Mouse (Mus musculus): Measurements from ENCODE around the gene Fxr1. TPM values are rescaled to one million over a fixed set of nuclear protein-coding genes. Genes with fewer than 3 reads are reported as not detected.
"Not testable (repeated sequence)": the region's sequence is repeated elsewhere in the genome, so short reads cannot be mapped to it uniquely, and the experiment has no call there.

Fxr1 gene
- 36.3 and 38.9 TPM in 2 replicates for polyA plus RNA-seq (2016; fragmentation: Nextera tagmentation; extraction: Ambion mirVana)

- Histone ChIP-seq H3K4me1 (peaks cover 39% of the 10 kb centered on the region), H3K9me3 (replicated peaks) (no peaks in the 10 kb centered on the region), H3K4me3 (peak within 1 kb of the TSS; percentile 99), H3K27me3 (replicated peaks) (no peaks in the 10 kb centered on the region), H3K4me2 (peak within 1 kb of the TSS; percentile 95), H3K36me3 (no peaks in the 10 kb centered on the region; the same call in 1 of the 2 replicates), H3K9ac (peak within 1 kb of the TSS; percentile 100), H3K27ac (peak within 1 kb of the TSS; percentile 94)
- ATAC-seq = peak; percentile 98
- WGBS (ENCODE audit: insufficient replicate concordance) = under 1% methylated on average over 80 of the region's 97 CpGs
Observed at GRCm38 (mm10) chr3:34019540-34020381, at the start of gene Fxr1. Gene Fxr1 (plus strand): TSS chr3:34019943.

GRCm38 (mm10) chr3:33979395-33979794 lies 40.3 kb upstream of the Fxr1 start:
- WGBS (ENCODE audit: insufficient replicate concordance) = 67% methylated on average over 6 of the region's 6 CpGs
- H3K27me3 ChIP-seq (replicated peaks) = no peaks in the 10 kb centered on the region
- ATAC-seq = no peak
- H3K9me3 ChIP-seq (replicated peaks) = no peaks in the 10 kb centered on the region
- H3K4me1 ChIP-seq = no peaks in the 10 kb centered on the region
- no peak overlapping the region for H3K4me3 ChIP-seq
- no peaks in the 10 kb centered on the region for H3K36me3 ChIP-seq
- no peak overlapping the region for H3K9ac ChIP-seq
- H3K27ac ChIP-seq = no peak overlapping the region
- H3K4me2 ChIP-seq = no peak overlapping the region

- ATAC-seq = no peak
- 59% methylated on average over 5 of the region's 5 CpGs for WGBS (ENCODE audit: insufficient replicate concordance)
Observed at GRCm38 (mm10) chr3:33982746-33983145, 37.0 kb upstream of the Fxr1 start.

GRCm38 (mm10) chr3:33989302-33989701 lies 30.4 kb upstream of the Fxr1 start:
- 66% methylated on average over 8 of the region's 8 CpGs for whole genome bisulfite sequencing (ENCODE audit: insufficient replicate concordance)
- H3K4me2 ChIP-seq = no peak overlapping the region
- no peak overlapping the region for H3K4me3 ChIP-seq
- H3K27ac ChIP-seq = no peak overlapping the region
- H3K36me3 ChIP-seq = no peaks in the 10 kb centered on the region
- H3K4me1 ChIP-seq = no peaks in the 10 kb centered on the region
- no peak for ATAC-seq
- no peaks in the 10 kb centered on the region for H3K27me3 ChIP-seq (replicated peaks)
- H3K9ac ChIP-seq = no peak overlapping the region
- H3K9me3 ChIP-seq (replicated peaks) = no peaks in the 10 kb centered on the region

More at GRCm38 (mm10) chr3:33982746-33983145, 37.0 kb upstream of the Fxr1 start:
- Histone ChIP-seq H3K27me3 (replicated peaks) (no peaks in the 10 kb centered on the region), H3K9ac (no peak overlapping the region), H3K36me3 (no peaks in the 10 kb centered on the region), H3K4me2 (no peak overlapping the region), H3K9me3 (replicated peaks) (no peaks in the 10 kb centered on the region), H3K4me1 (no peaks in the 10 kb centered on the region), H3K27ac (no peak overlapping the region), H3K4me3 (no peak overlapping the region)

GRCm38 (mm10) chr3:33990451-33990850 lies 29.3 kb upstream of the Fxr1 start:
- no peaks in the 10 kb centered on the region for H3K4me1 ChIP-seq
- H3K4me2 ChIP-seq = no peak overlapping the region
- H3K4me3 ChIP-seq = no peak overlapping the region
- no peaks in the 10 kb centered on the region for H3K36me3 ChIP-seq
- no peaks in the 10 kb centered on the region for H3K27me3 ChIP-seq (replicated peaks)
- ATAC-seq = no peak
- H3K9ac ChIP-seq = no peak overlapping the region
- no peak overlapping the region for H3K27ac ChIP-seq
- WGBS (ENCODE audit: insufficient replicate concordance) = 54% methylated on average over 10 of the region's 10 CpGs
- H3K9me3 ChIP-seq (replicated peaks) = no peaks in the 10 kb centered on the region

- Histone ChIP-seq H3K4me3 (no peak overlapping the region), H3K27ac (no peak overlapping the region), H3K9ac (no peak overlapping the region), H3K36me3 (no peaks in the 10 kb centered on the region), H3K27me3 (replicated peaks) (no peaks in the 10 kb centered on the region), H3K4me2 (no peak overlapping the region), H3K9me3 (replicated peaks) (no peaks in the 10 kb centered on the region), H3K4me1 (no peaks in the 10 kb centered on the region)
- 62% methylated on average over 8 of the region's 8 CpGs for WGBS (ENCODE audit: insufficient replicate concordance)
- no peak for ATAC-seq
Observed at GRCm38 (mm10) chr3:33990921-33991320, 28.8 kb upstream of the Fxr1 start.

GRCm38 (mm10) chr3:33993421-33994126 lies 26.2 kb upstream of the Fxr1 start:
- Histone ChIP-seq H3K36me3 (no peaks in the 10 kb centered on the region), H3K27ac (no peak overlapping the region), H3K4me1 (no peaks in the 10 kb centered on the region), H3K9me3 (replicated peaks) (no peaks in the 10 kb centered on the region), H3K9ac (no peak overlapping the region), H3K27me3 (replicated peaks) (no peaks in the 10 kb centered on the region), H3K4me2 (no peak overlapping the region), H3K4me3 (no peak overlapping the region)
- 68% methylated on average over 14 of the region's 14 CpGs for WGBS (ENCODE audit: insufficient replicate concordance)
- no peak for ATAC-seq

- no peaks in the 10 kb centered on the region for H3K27me3 ChIP-seq (replicated peaks)
- H3K27ac ChIP-seq = no peak overlapping the region
- no peaks in the 10 kb centered on the region for H3K36me3 ChIP-seq
- H3K9ac ChIP-seq = no peak overlapping the region
- no peaks in the 10 kb centered on the region for H3K9me3 ChIP-seq (replicated peaks)
- no peaks in the 10 kb centered on the region for H3K4me1 ChIP-seq
- WGBS (ENCODE audit: insufficient replicate concordance) = 64% methylated on average over 3 of the region's 3 CpGs
- H3K4me3 ChIP-seq = no peak overlapping the region
- ATAC-seq = no peak
- no peak overlapping the region for H3K4me2 ChIP-seq
Observed at GRCm38 (mm10) chr3:33994127-33994488, 25.6 kb upstream of the Fxr1 start.

- not testable (repeated sequence) for H3K4me3 ChIP-seq; H3K27me3 ChIP-seq (replicated peaks); H3K4me2 ChIP-seq; H3K27ac ChIP-seq; H3K4me1 ChIP-seq; H3K9ac ChIP-seq; ATAC-seq; H3K9me3 ChIP-seq (replicated peaks); H3K36me3 ChIP-seq
Observed at GRCm38 (mm10) chr3:34001691-34002090, 18.1 kb upstream of the Fxr1 start.

- Histone ChIP-seq H3K4me1 (no peaks in the 10 kb centered on the region), H3K4me3 (no peak overlapping the region), H3K27me3 (replicated peaks) (no peaks in the 10 kb centered on the region), H3K36me3 (no peaks in the 10 kb centered on the region), H3K27ac (no peak overlapping the region), H3K9ac (no peak overlapping the region), H3K9me3 (replicated peaks) (no peaks in the 10 kb centered on the region), H3K4me2 (no peak overlapping the region)
- ATAC-seq = no peak
- 49% methylated on average over 3 of the region's 3 CpGs for WGBS (ENCODE audit: insufficient replicate concordance)
Observed at GRCm38 (mm10) chr3:34003860-34004259, 15.9 kb upstream of the Fxr1 start.

GRCm38 (mm10) chr3:34006301-34006700 lies 13.4 kb upstream of the Fxr1 start:
- H3K36me3 ChIP-seq = no peaks in the 10 kb centered on the region
- H3K4me3 ChIP-seq = no peak overlapping the region
- no peaks in the 10 kb centered on the region for H3K4me1 ChIP-seq
- H3K9me3 ChIP-seq (replicated peaks) = no peaks in the 10 kb centered on the region
- no peaks in the 10 kb centered on the region for H3K27me3 ChIP-seq (replicated peaks)
- 62% methylated on average over 2 of the region's 2 CpGs for WGBS (ENCODE audit: insufficient replicate concordance)
- H3K9ac ChIP-seq = no peak overlapping the region
- ATAC-seq = no peak
- no peak overlapping the region for H3K27ac ChIP-seq
- no peak overlapping the region for H3K4me2 ChIP-seq

- no peak for ATAC-seq
- Histone ChIP-seq H3K27me3 (replicated peaks) (no peaks in the 10 kb centered on the region), H3K4me2 (no peak overlapping the region), H3K36me3 (no peaks in the 10 kb centered on the region), H3K27ac (no peak overlapping the region), H3K9ac (no peak overlapping the region), H3K4me3 (no peak overlapping the region), H3K9me3 (replicated peaks) (no peaks in the 10 kb centered on the region), H3K4me1 (no peaks in the 10 kb centered on the region)
- 70% methylated on average over 3 of the region's 3 CpGs for WGBS (ENCODE audit: insufficient replicate concordance)
Observed at GRCm38 (mm10) chr3:34006824-34007223, 12.9 kb upstream of the Fxr1 start.
